Mouse (Mus musculus) midbrain, embryonic 14.5 days (tissue): ENCODE measurements around the gene Tmem69. TPM values are rescaled to one million over a fixed set of nuclear protein-coding genes. Genes with fewer than 3 reads are reported as not detected.

Source experiments
- ATAC-seq: fragments of 200-750 bp; cut with Nextera tagmentation; 2 replicates; pipeline ENCODE4 v1.8.0; 2017; ENCODE audit warnings: moderate number of reproducible peaks, moderate library complexity; ENCODE audit not compliant: low FRiP score, low TSS enrichment
- DNase-seq: peaks from one replicate; pipeline ENCODE4 v3.0.0-alpha.2; 2015
- H3K27ac ChIP-seq: fragments of 300-500 bp; sonication (generic); replicated peaks from 2 replicates; pipeline ENCODE4 v1.5.1; 2014; ENCODE audit warnings: mild to moderate bottlenecking, low read depth, low read length, moderate library complexity
- H3K27me3 ChIP-seq: fragments of 300-500 bp; sonication (generic); 2 replicates; pipeline ENCODE4 v1.6.1; 2014; ENCODE audit warnings: low read length, control low read depth, mixed read lengths; ENCODE audit not compliant: control insufficient read depth, insufficient read depth
- H3K36me3 ChIP-seq: fragments of 300-500 bp; sonication (generic); 2 replicates; pipeline ENCODE4 v1.6.1; 2014; ENCODE audit warnings: low read length, control low read depth; ENCODE audit not compliant: control insufficient read depth, insufficient read depth
- H3K4me1 ChIP-seq: fragments of 300-500 bp; sonication (generic); 2 replicates; pipeline ENCODE4 v1.6.1; 2014; ENCODE audit warnings: mild to moderate bottlenecking, antibody characterized with exemption, low read length, control low read depth; ENCODE audit not compliant: control insufficient read depth, insufficient read depth
- H3K4me2 ChIP-seq: fragments of 300-500 bp; sonication (generic); 2 replicates; pipeline ENCODE4 v1.6.1; 2014; ENCODE audit warnings: mild to moderate bottlenecking, low read length, moderate library complexity
- H3K4me3 ChIP-seq: fragments of 300-500 bp; sonication (generic); replicated peaks from 2 replicates; pipeline ENCODE4 v1.5.1; 2014; ENCODE audit warnings: low read depth, low read length
- H3K9ac ChIP-seq: fragments of 300-500 bp; sonication (generic); replicated peaks from 2 replicates; pipeline ENCODE4 v1.6.1; 2014; ENCODE audit warnings: mild to moderate bottlenecking, low read length, moderate library complexity
- H3K9me3 ChIP-seq: fragments of 300-500 bp; sonication (generic); 2 replicates; pipeline ENCODE4 v1.6.1; 2016; ENCODE audit warnings: low read length, control low read depth, mixed read lengths; ENCODE audit not compliant: control insufficient read depth
- WGBS: fragments of 180-500 bp; shearing (Covaris S2); extraction: QIAGEN DNeasy Blood & Tissue Kit; methylation state at CpG from one replicate; pipeline ENCODE4 v1.1.7; 2014; 5-methylcytosine and 5-hydroxymethylcytosine counted together
- polyA plus RNA-seq: library from polyadenylated mRNA; unstranded; fragments of >200 nt; fragmentation: Nextera tagmentation; extraction: Ambion mirVana; gene quantifications from 2 replicates; pipeline ENCODE4 v1.2.1, GENCODE M21; 2014

The Tmem69 gene
- polyA plus RNA-seq, 1 experiment from 2014 or later: 33.3 TPM

DNA sequence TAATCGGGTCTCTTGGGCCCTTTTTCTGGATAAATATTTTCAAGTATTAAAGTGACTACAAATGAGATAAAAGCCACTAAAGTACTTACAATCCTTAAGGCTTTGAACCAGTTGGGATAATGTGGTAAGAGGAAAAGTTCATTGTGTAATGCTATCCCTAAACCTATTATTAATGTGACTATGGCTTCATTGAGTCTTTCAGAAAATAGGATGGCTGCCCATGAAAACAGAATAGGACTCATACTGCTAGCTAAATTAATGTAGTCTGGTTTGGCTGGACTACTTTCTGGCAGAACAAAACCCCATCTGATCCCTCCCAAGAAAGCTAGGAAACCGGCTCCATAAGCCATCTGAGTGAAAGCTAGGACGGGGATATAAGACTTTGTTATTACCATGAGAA lies 2.7 kb downstream of the Tmem69 start:
- Histone ChIP-seq H3K9me3 (no peaks in the 10 kb centered on the region), H3K27ac (no peak overlapping the region), H3K4me1 (no peaks in the 10 kb centered on the region), H3K4me3 (no peak overlapping the region), H3K27me3 (no peaks in the 10 kb centered on the region), H3K4me2 (no peak overlapping the region), H3K9ac (no peak overlapping the region), H3K36me3 (peaks cover 18% of the 10 kb centered on the region)
- DNase-seq: no peak
- no peak for ATAC-seq
- 77% methylated on average over 3 of the region's 3 CpGs for WGBS

DNA sequence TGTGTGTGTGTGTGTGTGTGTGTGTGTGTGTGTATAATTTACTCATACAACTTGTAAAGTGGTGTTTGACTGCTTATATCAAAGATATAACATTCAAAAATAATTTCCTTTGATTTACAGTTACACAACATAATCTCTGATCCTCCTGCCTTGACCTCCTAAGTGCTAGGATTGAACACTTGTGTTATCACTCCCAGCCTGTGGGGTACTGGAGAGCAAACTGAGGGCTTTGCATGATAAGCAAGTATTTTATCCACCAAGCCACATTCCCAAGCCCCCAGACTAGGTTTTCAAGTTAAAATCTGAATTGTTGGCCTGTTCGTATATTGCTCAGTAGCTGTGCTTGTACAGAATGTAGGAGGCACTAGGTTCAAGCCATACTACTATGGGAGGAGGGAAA lies 5.3 kb downstream of the Tmem69 start:
- H3K27me3 ChIP-seq: no peaks in the 10 kb centered on the region
- H3K27ac ChIP-seq: no peak overlapping the region
- no peak overlapping the region for H3K9ac ChIP-seq
- DNase-seq (no peak), ATAC-seq (no peak)
- WGBS: 94% methylated on average over 1 of the region's 1 CpGs
- no peak overlapping the region for H3K4me3 ChIP-seq
- H3K4me1 ChIP-seq: no peaks in the 10 kb centered on the region
- H3K9me3 ChIP-seq: no peaks in the 10 kb centered on the region
- H3K36me3 ChIP-seq: peaks cover 18% of the 10 kb centered on the region
- H3K4me2 ChIP-seq: no peak overlapping the region

DNA sequence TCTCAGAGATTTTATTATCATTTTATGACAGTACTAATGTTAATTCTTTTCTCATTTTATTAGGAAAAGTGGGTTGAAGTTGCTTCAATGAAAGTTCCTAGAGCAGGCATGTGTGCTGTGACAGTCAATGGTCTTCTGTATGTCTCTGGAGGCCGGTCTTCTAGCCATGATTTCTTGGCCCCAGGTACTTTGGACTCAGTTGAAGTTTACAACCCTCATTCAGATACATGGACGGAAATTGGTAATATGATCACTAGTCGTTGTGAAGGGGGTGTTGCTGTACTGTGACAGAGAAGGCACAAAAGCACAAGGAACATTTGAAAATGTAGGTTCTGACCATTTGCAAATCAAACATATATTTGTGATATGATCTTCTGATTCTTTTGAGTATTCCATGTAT lies 18.0 kb downstream of the Tmem69 start:
- Histone ChIP-seq H3K4me3 (no peak overlapping the region), H3K27me3 (no peaks in the 10 kb centered on the region), H3K4me2 (no peak overlapping the region), H3K9ac (no peak overlapping the region), H3K4me1 (no peaks in the 10 kb centered on the region), H3K27ac (no peak overlapping the region), H3K36me3 (peaks cover 8% of the 10 kb centered on the region; the same call in 1 of the 2 replicates), H3K9me3 (no peaks in the 10 kb centered on the region)
- ATAC-seq (no peak), DNase-seq (no peak)
- WGBS: 91% methylated on average over 3 of the region's 3 CpGs

DNA sequence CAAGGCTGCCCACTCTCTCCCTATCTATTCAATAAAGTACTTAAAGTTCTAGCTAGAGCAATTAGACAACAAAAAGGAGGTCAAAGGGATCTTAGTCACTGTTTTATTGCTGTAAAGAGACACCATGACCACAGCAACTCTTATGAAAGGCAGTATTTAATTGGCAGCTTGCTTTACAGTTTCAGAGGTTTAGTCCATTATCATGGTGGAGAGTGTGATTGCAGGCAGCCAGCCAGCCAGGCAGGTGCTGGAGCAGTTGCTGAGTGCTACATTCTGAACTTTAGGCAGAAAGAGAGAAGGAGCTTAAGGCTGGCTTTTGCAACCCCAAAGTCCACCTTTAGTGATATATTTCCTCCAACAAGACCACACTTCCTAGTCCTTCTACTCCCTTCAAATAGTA lies 19.4 kb downstream of the Tmem69 start:
- Histone ChIP-seq H3K4me2 (no peak overlapping the region), H3K4me3 (no peak overlapping the region), H3K27ac (no peak overlapping the region), H3K36me3 (peaks cover 8% of the 10 kb centered on the region; the same call in 1 of the 2 replicates), H3K9me3 (no peaks in the 10 kb centered on the region), H3K4me1 (no peaks in the 10 kb centered on the region), H3K9ac (no peak overlapping the region), H3K27me3 (no peaks in the 10 kb centered on the region)
- ATAC-seq: no peak
- DNase-seq: no peak

DNA sequence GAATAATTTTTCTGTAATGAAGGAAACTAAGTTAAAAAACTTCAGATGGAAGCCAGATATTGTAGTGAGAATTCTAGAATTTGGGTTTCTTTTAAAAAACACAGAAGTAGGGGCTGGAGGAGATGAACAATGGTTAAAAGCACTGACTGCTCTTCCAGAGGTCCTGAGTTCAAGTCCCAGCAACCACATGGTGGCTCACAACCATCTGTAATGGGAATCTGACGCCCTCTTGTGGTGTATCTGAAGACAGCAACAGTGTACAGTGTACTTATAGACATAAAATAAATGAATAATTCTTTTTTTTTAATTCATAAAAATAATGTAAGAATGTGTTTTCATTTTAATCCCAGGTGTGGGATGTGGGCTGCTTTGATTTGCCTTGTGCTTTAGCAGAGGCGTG lies 24.6 kb downstream of the Tmem69 start:
- ATAC-seq (no peak), DNase-seq (no peak)
- Histone ChIP-seq H3K4me2 (no peak overlapping the region), H3K27ac (no peak overlapping the region), H3K4me1 (no peaks in the 10 kb centered on the region), H3K9me3 (no peaks in the 10 kb centered on the region), H3K4me3 (no peak overlapping the region), H3K27me3 (no peaks in the 10 kb centered on the region), H3K36me3 (peaks cover 14% of the 10 kb centered on the region), H3K9ac (no peak overlapping the region)
- WGBS: 68% methylated on average over 2 of the region's 2 CpGs

DNA sequence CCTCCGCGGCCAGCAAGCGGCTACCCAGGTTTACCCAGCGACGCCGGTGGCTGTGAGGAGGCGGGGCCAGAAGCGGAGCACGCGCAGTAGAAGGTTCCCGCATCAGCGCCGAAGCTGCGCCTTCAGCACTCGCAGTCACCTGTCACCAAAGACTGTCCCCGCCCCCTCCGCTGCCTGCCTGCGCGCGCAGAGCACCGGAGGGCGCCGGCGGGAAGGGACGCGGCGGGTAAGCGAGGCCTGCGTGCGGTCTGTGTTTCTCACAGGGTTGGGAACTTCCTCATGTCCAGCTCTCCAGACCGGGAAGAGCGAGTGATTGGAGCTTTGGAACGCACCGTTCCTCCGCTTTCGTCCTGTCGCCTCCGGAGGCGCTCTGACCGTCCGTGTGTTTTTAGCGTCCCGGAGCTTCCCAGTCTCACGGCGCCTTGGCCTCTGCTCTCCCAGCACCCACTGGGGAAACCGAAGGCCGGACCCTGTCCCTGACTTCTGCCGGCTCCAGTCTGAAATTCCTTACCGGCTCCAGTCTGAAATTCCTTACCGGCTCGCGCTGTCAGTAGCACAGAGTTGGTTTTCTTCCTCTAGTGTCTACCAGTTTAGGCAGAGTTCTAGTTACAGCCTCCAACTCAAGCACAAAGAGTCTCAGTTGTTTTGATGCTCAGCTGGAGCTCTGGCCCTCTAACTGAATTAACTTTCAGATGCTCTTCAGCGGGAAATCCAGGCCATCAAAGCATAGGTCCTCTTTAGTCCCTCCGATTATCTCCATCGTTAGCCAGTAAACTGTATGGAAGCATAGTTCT lies 48.1 kb downstream of the Tmem69 start, which contains the start of gene Ipp:
Gene Ipp, plus strand, starts transcription at position 125 of the 794 bp plus-strand sequence.
- ATAC-seq (peak; percentile 99), DNase-seq (peak; percentile 98)
- WGBS: 1% methylated on average over 55 of the region's 55 CpGs
- Histone ChIP-seq H3K4me2 (peak within 1 kb of the TSS; percentile 59), H3K9me3 (no peaks in the 10 kb centered on the region), H3K4me3 (peak within 1 kb of the TSS; percentile 51), H3K27ac (peak within 1 kb of the TSS; percentile 88), H3K36me3 (no peaks in the 10 kb centered on the region), H3K4me1 (peaks cover 7% of the 10 kb centered on the region), H3K9ac (peak within 1 kb of the TSS; percentile 80), H3K27me3 (no peaks in the 10 kb centered on the region)

DNA sequence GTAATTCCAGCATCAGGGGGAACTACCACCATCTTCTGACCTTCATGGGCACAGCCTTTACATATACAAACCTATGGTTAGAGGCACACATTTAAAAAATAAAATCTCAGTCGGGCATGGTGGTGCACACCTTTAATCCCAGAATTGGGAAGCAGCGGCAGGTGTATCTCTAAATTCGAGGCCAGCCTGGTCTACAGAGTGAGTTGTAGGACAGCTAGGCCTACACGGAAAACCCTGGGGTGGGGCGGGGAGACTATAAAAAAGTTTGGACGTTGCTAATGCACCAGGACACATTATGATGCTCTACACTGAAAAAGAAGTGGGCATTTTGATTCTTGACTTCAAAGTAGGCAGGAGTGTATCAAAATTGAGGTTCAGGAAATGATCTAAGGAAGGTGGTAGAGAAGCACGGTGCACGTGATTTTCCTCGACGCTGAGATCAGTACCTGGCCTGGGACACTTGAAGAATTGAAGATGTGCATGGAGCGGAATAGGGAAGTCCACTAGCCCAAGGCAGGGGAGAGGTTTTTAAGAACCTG lies 48.8 kb downstream of the Tmem69 start:
- H3K9me3 ChIP-seq: no peaks in the 10 kb centered on the region
- H3K4me2 ChIP-seq: peak overlapping the region; percentile 59
- H3K4me1 ChIP-seq: peaks cover 7% of the 10 kb centered on the region
- H3K27me3 ChIP-seq: no peaks in the 10 kb centered on the region
- H3K4me3 ChIP-seq: peak overlapping the region; percentile 51
- H3K27ac ChIP-seq: peak overlapping the region; percentile 88
- ATAC-seq (peak; percentile 25; the same call in 1 of the 2 replicates), DNase-seq (no peak)
- no peaks in the 10 kb centered on the region for H3K36me3 ChIP-seq
- WGBS: 25% methylated on average over 11 of the region's 11 CpGs
- peak overlapping the region; percentile 80 for H3K9ac ChIP-seq
